Mouse (Mus musculus) cerebellum, adult 11-12 months (tissue): Measurements from ENCODE around the gene Phyh.
A peak's percentile ranks its signal among the peaks of the same experiment; 100 is the strongest.

Experiments used
- DNase-seq: peaks from one replicate; pipeline ENCODE4 v3.0.0; 2022

The Phyh gene

GRCm38 (mm10) chr2:4918860-4919739 lies at the start of gene Phyh:
Gene Phyh (plus strand): TSS chr2:4919019.
- DNase-seq = peak; percentile 90

GRCm38 (mm10) chr2:4872740-4873139 lies 46.1 kb upstream of the Phyh start:
- no peak for DNase-seq

GRCm38 (mm10) chr2:4873331-4873730 lies 45.5 kb upstream of the Phyh start:
- DNase-seq = no peak

- DNase-seq = no peak
Measured at GRCm38 (mm10) chr2:4875090-4875489, 43.7 kb upstream of the Phyh start.

- no peak for DNase-seq
Measured at GRCm38 (mm10) chr2:4876131-4876530, 42.7 kb upstream of the Phyh start.

GRCm38 (mm10) chr2:4880737-4881349 lies 38.0 kb upstream of the Phyh start:
- peak; percentile 60 for DNase-seq

GRCm38 (mm10) chr2:4881350-4882248 lies 37.2 kb upstream of the Phyh start, which contains the start of gene Sephs1:
Gene Sephs1 (plus strand): TSS chr2:4881564.
- peak; percentile 89 for DNase-seq

GRCm38 (mm10) chr2:4882249-4882791 lies 36.5 kb upstream of the Phyh start:
- DNase-seq = no peak

- no peak for DNase-seq
Measured at GRCm38 (mm10) chr2:4883009-4883704, 35.7 kb upstream of the Phyh start.

GRCm38 (mm10) chr2:4886896-4887295 lies 31.9 kb upstream of the Phyh start:
- no peak for DNase-seq

- no peak for DNase-seq
Measured at GRCm38 (mm10) chr2:4895598-4895997, 23.2 kb upstream of the Phyh start.

- no peak for DNase-seq
Measured at GRCm38 (mm10) chr2:4896970-4897369, 21.8 kb upstream of the Phyh start.

- no peak for DNase-seq
Measured at GRCm38 (mm10) chr2:4900624-4901023, 18.2 kb upstream of the Phyh start.

GRCm38 (mm10) chr2:4902346-4902745 lies 16.5 kb upstream of the Phyh start:
- no peak for DNase-seq

GRCm38 (mm10) chr2:4907120-4907519 lies 11.7 kb upstream of the Phyh start:
- DNase-seq = no peak

- DNase-seq = no peak
Measured at GRCm38 (mm10) chr2:4907916-4908315, 10.9 kb upstream of the Phyh start.

GRCm38 (mm10) chr2:4908771-4909315 lies 10.0 kb upstream of the Phyh start:
- DNase-seq = no peak

- no peak for DNase-seq
Measured at GRCm38 (mm10) chr2:4909909-4910308, 8.9 kb upstream of the Phyh start.

GRCm38 (mm10) chr2:4910521-4910920 lies 8.3 kb upstream of the Phyh start:
- DNase-seq = no peak

- DNase-seq = no peak
Measured at GRCm38 (mm10) chr2:4913949-4914348, 4.9 kb upstream of the Phyh start.

GRCm38 (mm10) chr2:4916037-4916436 lies 2.8 kb upstream of the Phyh start:
- peak; percentile 20 for DNase-seq
